Comparison of ENCODE assay signal across 9 mouse cellular contexts in genomic region chr9:57643856-57644180, GRCm38 (mm10). TPM values are rescaled to one million over a fixed set of nuclear protein-coding genes. Genes with fewer than 3 reads are reported as not detected.
A peak's percentile ranks its signal among the peaks of the same experiment; 100 is the strongest.
DNase-seq lines count a peak whose midpoint lies in the region; ATAC-seq and TF ChIP-seq lines count a peak whose summit lies in the region.
"Had no signal": no experiment of that assay in that cellular context is flagged by ENCODE, and none has a peak within 500 bp of the region (broad histone marks: within the 10 kb centered on the region; RNA-seq: fewer than 3 reads in every experiment).

No protein-coding gene starts in this region.

- H3K27ac ChIP-seq in layer of hippocampus, adult 2 months, result no peak overlapping the region
- H3K27ac ChIP-seq in forebrain, embryonic 16.5 days (ENCODE audit: low read length), result no peak overlapping the region
- H3K27ac ChIP-seq in liver, embryonic 11.5 days (ENCODE audit: low read depth, low read length), result peak overlapping the region; percentile 97

- H3K4me3 ChIP-seq in layer of hippocampus, adult 2 months, result peak overlapping the region; percentile 80
- H3K4me3 ChIP-seq in forebrain, embryonic 16.5 days (replicated peaks; ENCODE audit: low read length), result peak overlapping the region; percentile 94
- peak overlapping the region; percentile 98 for H3K4me3 ChIP-seq in liver, embryonic 11.5 days (ENCODE audit: low read depth, low read length)

- DNase-seq in layer of hippocampus, adult 2 months (ENCODE audit: low spot score in 2 of 2), result no peak
- DNase-seq in layer of hippocampus, postnatal 14 days (ENCODE audit: low spot score in 2 of 2), result no peak
- DNase-seq in liver, embryonic 11.5 days (ENCODE audit: low spot score), result no peak
- peak; percentile 44 to 50 for DNase-seq in natural killer cell, adult 2 months (ENCODE audit: low spot score in 2 of 2)
- DNase-seq in ovary, adult 18-20 months (ENCODE audit: low spot score), result no peak
- DNase-seq in left cerebral cortex, adult 18-20 months (ENCODE audit: low spot score in 2 of 2), result no peak
- DNase-seq in layer of hippocampus, adult 9-10 months (ENCODE audit: low spot score), result no peak

- peak overlapping the region; percentile 95 for H3K4me2 ChIP-seq in forebrain, embryonic 16.5 days (ENCODE audit: low read length)
- peak overlapping the region; percentile 94 for H3K4me2 ChIP-seq in liver, embryonic 11.5 days

- no peak for ATAC-seq in forebrain, embryonic 16.5 days
- peak; percentile 44 for ATAC-seq in liver, embryonic 11.5 days (replicated peaks; ENCODE audit: low FRiP score)

- WGBS in forebrain, embryonic 16.5 days, result 55% methylated on average over 7 of the region's 7 CpGs
- WGBS in liver, embryonic 11.5 days, result 23% methylated on average over 7 of the region's 7 CpGs

- peaks cover 55% of the 10 kb centered on the region for H3K4me1 ChIP-seq in forebrain, embryonic 16.5 days (replicated peaks; ENCODE audit: control insufficient read depth, insufficient read depth, low read length)
- peaks cover 73% of the 10 kb centered on the region for H3K4me1 ChIP-seq in liver, embryonic 11.5 days (replicated peaks; ENCODE audit: control insufficient read depth, insufficient read depth, low read length)

- H3K36me3 ChIP-seq in forebrain, embryonic 16.5 days (ENCODE audit: control insufficient read depth, insufficient read depth), result no peaks in the 10 kb centered on the region
- H3K36me3 ChIP-seq in liver, embryonic 11.5 days (ENCODE audit: control insufficient read depth, insufficient read depth, low read length), result peaks cover 4% of the 10 kb centered on the region; the same call in 1 of the 2 replicates

- TF ChIP-seq CTCF in layer of hippocampus, adult 2 months (conservative IDR thresholded peaks at IDR 0.05), result no peak

- peak overlapping the region; percentile 99 for H3K9ac ChIP-seq in forebrain, embryonic 16.5 days (replicated peaks; ENCODE audit: low read depth, low read length)
- peak overlapping the region; percentile 97 for H3K9ac ChIP-seq in liver, embryonic 11.5 days (ENCODE audit: low read depth, low read length)

- H3K9me3 ChIP-seq in forebrain, embryonic 16.5 days (ENCODE audit: control insufficient read depth, low read length), result no peaks in the 10 kb centered on the region
- no peaks in the 10 kb centered on the region for H3K9me3 ChIP-seq in liver, embryonic 11.5 days (ENCODE audit: control insufficient read depth, low read length)

- H3K27me3 ChIP-seq in forebrain, embryonic 16.5 days (replicated peaks; ENCODE audit: control insufficient read depth, insufficient read depth, low read length), result no peaks in the 10 kb centered on the region
- no peaks in the 10 kb centered on the region for H3K27me3 ChIP-seq in liver, embryonic 11.5 days (replicated peaks; ENCODE audit: control insufficient read depth, insufficient read depth, low read length)

RNA-seq across cellular contexts. Expression of gene Csk, which starts 9.6 kb away (rescaled TPM):
- total RNA-seq in layer of hippocampus, adult 2 months (2021), result 10 to 100 TPM; 34.7 to 37.5 TPM
- 10 to 100 TPM; 41.6 to 49.5 TPM for total RNA-seq in layer of hippocampus, postnatal 14 days (2021)
- 38.5 and 39.6 TPM in 2 replicates for polyA plus RNA-seq in forebrain, embryonic 16.5 days (2015; fragmentation: Nextera tagmentation; extraction: Ambion mirVana)
- 45.2 and 47.7 TPM in 2 replicates for polyA plus RNA-seq in liver, embryonic 11.5 days (2014; fragmentation: Nextera tagmentation; extraction: Ambion mirVana)
- 10 to 100 TPM; 35.1 to 37.0 TPM for total RNA-seq in left cerebral cortex, adult 18-20 months (2021)

RNA-seq across cellular contexts. Expression of gene Lman1l, which starts 23.2 kb away (rescaled TPM):
- total RNA-seq in layer of hippocampus, adult 2 months (2021), result not detected
- total RNA-seq in layer of hippocampus, postnatal 14 days (2021), result not detected
- polyA plus RNA-seq in forebrain, embryonic 16.5 days (2015; fragmentation: Nextera tagmentation; extraction: Ambion mirVana), result not detected in 2 replicates
- polyA plus RNA-seq in liver, embryonic 11.5 days (2014; fragmentation: Nextera tagmentation; extraction: Ambion mirVana), result not detected in 2 replicates
- total RNA-seq in left cerebral cortex, adult 18-20 months (2021), result not detected

RNA-seq across cellular contexts. Expression of gene Cplx3, which starts 37.7 kb away (rescaled TPM):
- 1 to 10 TPM; 3.7 to 5.9 TPM for total RNA-seq in layer of hippocampus, adult 2 months (2021)
- total RNA-seq in layer of hippocampus, postnatal 14 days (2021), result 1 to 10 TPM; 2.4 to 3.2 TPM
- 0.09 TPM in 1 of 2 replicates, not detected in the other for polyA plus RNA-seq in forebrain, embryonic 16.5 days (2015; fragmentation: Nextera tagmentation; extraction: Ambion mirVana)
- not detected in 2 replicates for polyA plus RNA-seq in liver, embryonic 11.5 days (2014; fragmentation: Nextera tagmentation; extraction: Ambion mirVana)
- total RNA-seq in left cerebral cortex, adult 18-20 months (2021), result 10 to 100 TPM; 13.0 to 13.6 TPM
- total RNA-seq: neutrophil, adult 5-6 weeks had no signal

RNA-seq across cellular contexts. Expression of gene Cyp1a2, which starts 39.7 kb away (rescaled TPM):
- total RNA-seq in layer of hippocampus, adult 2 months (2021), result not detected
- total RNA-seq in layer of hippocampus, postnatal 14 days (2021), result not detected
- not detected in 2 replicates for polyA plus RNA-seq in forebrain, embryonic 16.5 days (2015; fragmentation: Nextera tagmentation; extraction: Ambion mirVana)
- polyA plus RNA-seq in liver, embryonic 11.5 days (2014; fragmentation: Nextera tagmentation; extraction: Ambion mirVana), result not detected in 2 replicates
- not detected for total RNA-seq in left cerebral cortex, adult 18-20 months (2021)
- total RNA-seq: neutrophil, adult 5-6 weeks had no signal

RNA-seq across cellular contexts. Expression of gene Cyp1a1, which starts 43.9 kb away (rescaled TPM):
- under 1 TPM in 1 of 2 experiments, not detected in 1; 0.12 TPM for total RNA-seq in layer of hippocampus, adult 2 months (2021)
- total RNA-seq in layer of hippocampus, postnatal 14 days (2021), result under 1 TPM; 0.14 to 0.28 TPM
- 0.12 and 0.18 TPM in 2 replicates for polyA plus RNA-seq in forebrain, embryonic 16.5 days (2015; fragmentation: Nextera tagmentation; extraction: Ambion mirVana)
- polyA plus RNA-seq in liver, embryonic 11.5 days (2014; fragmentation: Nextera tagmentation; extraction: Ambion mirVana), result 0.66 and 0.92 TPM in 2 replicates
- total RNA-seq in left cerebral cortex, adult 18-20 months (2021), result under 1 TPM in 1 of 2 experiments, not detected in 1; 0.16 TPM
- total RNA-seq: neutrophil, adult 5-6 weeks had no signal

Comparison
In these comparisons a context has a peak if more than half of its experiments do, and no peak if none do; other contexts are left out.
1. DNase-seq: peak in natural killer cell, adult 2 months (2 of 2); none in layer of hippocampus, adult 2 months (0 of 2), layer of hippocampus, postnatal 14 days (0 of 2), liver, embryonic 11.5 days (single experiment), ovary, adult 18-20 months (single experiment), left cerebral cortex, adult 18-20 months (0 of 2) and layer of hippocampus, adult 9-10 months (single experiment).
2. Peak in every context shown above with its lines, with median percentiles within 50 percentile points of each other: H3K4me3 ChIP-seq.